Mouse (Mus musculus) megakaryocyte, adult 5-6 weeks (primary cell): ENCODE measurements around the gene Zmiz1. TPM values are rescaled to one million over a fixed set of nuclear protein-coding genes. Genes with fewer than 3 reads are reported as not detected.

Source experiments
- ATAC-seq: 2 replicates; pipeline ENCODE4 v1.8.0; 2016; ENCODE audit warnings: mild to moderate bottlenecking, inconsistent platforms; ENCODE audit not compliant: poor library complexity, severe bottlenecking
- total RNA-seq, 2 experiments: library from RNA; stranded (forward) in 1 of 2; stranded (reverse) in 1 of 2; fragments of 153-499, 151-499 nt in 1 of 2; fragments of 221-1000, 200-1000 nt in 1 of 2; gene quantifications; 2 replicates each; pipeline versions ENCODE4 v1.2.3 to v1.2.4; 2015 to 2017

Zmiz1 gene
- total RNA-seq, 2 experiments from 2014 or later = 11.4 to 88.9 TPM

GRCm38 (mm10) chr14:25586846-25587486 is 128.0 kb downstream of the Zmiz1 start:
- no peak for ATAC-seq

- ATAC-seq = peak; percentile 44
These were observed 128.6 kb downstream of the Zmiz1 start for GRCm38 (mm10) chr14:25587487-25588001.

GRCm38 (mm10) chr14:25588156-25588555 is 129.2 kb downstream of the Zmiz1 start:
- no peak for ATAC-seq

- ATAC-seq = peak; percentile 64
These were observed 130.3 kb downstream of the Zmiz1 start for GRCm38 (mm10) chr14:25588946-25589937.

GRCm38 (mm10) chr14:25591000-25591399 is 132.0 kb downstream of the Zmiz1 start:
- ATAC-seq = no peak

- ATAC-seq = no peak
These were observed 132.4 kb downstream of the Zmiz1 start for GRCm38 (mm10) chr14:25591426-25591825.

GRCm38 (mm10) chr14:25592522-25592921 is 133.5 kb downstream of the Zmiz1 start:
- ATAC-seq = no peak

GRCm38 (mm10) chr14:25593876-25594275 is 134.9 kb downstream of the Zmiz1 start:
- no peak for ATAC-seq

GRCm38 (mm10) chr14:25594611-25595010 is 135.6 kb downstream of the Zmiz1 start:
- no peak for ATAC-seq

GRCm38 (mm10) chr14:25598960-25599359 is 140.0 kb downstream of the Zmiz1 start:
- no peak for ATAC-seq

- ATAC-seq = peak; percentile 26
These were observed 140.9 kb downstream of the Zmiz1 start for GRCm38 (mm10) chr14:25599934-25600333.

GRCm38 (mm10) chr14:25600358-25600757 is 141.4 kb downstream of the Zmiz1 start:
- peak; percentile 87 for ATAC-seq

GRCm38 (mm10) chr14:25600951-25601350 is 142.0 kb downstream of the Zmiz1 start:
- no peak; the same call in 1 of the 2 replicates for ATAC-seq

GRCm38 (mm10) chr14:25602018-25602417 is 143.0 kb downstream of the Zmiz1 start:
- ATAC-seq = no peak

GRCm38 (mm10) chr14:25604395-25605142 is 145.6 kb downstream of the Zmiz1 start:
- ATAC-seq = no peak

GRCm38 (mm10) chr14:25606372-25607140 is 147.6 kb downstream of the Zmiz1 start:
- ATAC-seq = peak; percentile 73

GRCm38 (mm10) chr14:25607141-25607967 is 148.4 kb downstream of the Zmiz1 start:
- peak; percentile 16; the same call in 1 of the 2 replicates for ATAC-seq

GRCm38 (mm10) chr14:25607968-25608491 is 149.0 kb downstream of the Zmiz1 start:
- peak; percentile 49 for ATAC-seq

- ATAC-seq = no peak
These were observed 149.6 kb downstream of the Zmiz1 start for GRCm38 (mm10) chr14:25608618-25609017.
